Mouse (Mus musculus) forebrain, embryonic 16.5 days (tissue): Measurements from ENCODE around the gene Gm29106. TPM values are rescaled to one million over a fixed set of nuclear protein-coding genes. Genes with fewer than 3 reads are reported as not detected.
"Not testable (repeated sequence)": the region's sequence is repeated elsewhere in the genome, so short reads cannot be mapped to it uniquely, and the experiment has no call there.

Experiments used
- ATAC-seq: fragments of 200-750 bp; cut with Nextera tagmentation; 2 replicates; pipeline ENCODE4 v1.8.0; 2017; ENCODE audit warnings: mild to moderate bottlenecking, moderate library complexity
- H3K27ac ChIP-seq: fragments of 300-500 bp; sonication (generic); 2 replicates; pipeline ENCODE4 v1.5.1; 2014; ENCODE audit warnings: low read length, control low read depth
- H3K27me3 ChIP-seq: fragments of 300-500 bp; sonication (generic); replicated peaks from 2 replicates; pipeline ENCODE4 v1.6.1; 2014; ENCODE audit warnings: low read length; ENCODE audit not compliant: control insufficient read depth, insufficient read depth
- H3K36me3 ChIP-seq: fragments of 300-500 bp; sonication (generic); 2 replicates; pipeline ENCODE4 v1.6.1; 2014; ENCODE audit not compliant: control insufficient read depth, insufficient read depth
- H3K4me1 ChIP-seq: fragments of 300-500 bp; sonication (generic); replicated peaks from 2 replicates; pipeline ENCODE4 v1.6.1; 2014; ENCODE audit warnings: low read length; ENCODE audit not compliant: control insufficient read depth, insufficient read depth
- H3K4me2 ChIP-seq: fragments of 300-500 bp; sonication (generic); 2 replicates; pipeline ENCODE4 v1.6.1; 2014; ENCODE audit warnings: mild to moderate bottlenecking, low read length, control low read depth
- H3K4me3 ChIP-seq: fragments of 300-500 bp; sonication (generic); replicated peaks from 2 replicates; pipeline ENCODE4 v1.5.1; 2014; ENCODE audit warnings: mild to moderate bottlenecking, low read length, control low read depth
- H3K9ac ChIP-seq: fragments of 300-500 bp; sonication (generic); replicated peaks from 2 replicates; pipeline ENCODE4 v1.6.1; 2014; ENCODE audit warnings: low read depth, low read length, control low read depth
- H3K9me3 ChIP-seq: fragments of 300-500 bp; sonication (generic); 2 replicates; pipeline ENCODE4 v1.6.1; 2016; ENCODE audit warnings: low read length; ENCODE audit not compliant: control insufficient read depth
- WGBS: fragments of 180-500 bp; shearing (Covaris S2); extraction: QIAGEN DNeasy Blood & Tissue Kit; methylation state at CpG from one replicate; pipeline ENCODE4 v1.1.7; 2014; 5-methylcytosine and 5-hydroxymethylcytosine counted together
- polyA plus RNA-seq: library from polyadenylated mRNA; unstranded; fragments of >200 nt; fragmentation: Nextera tagmentation; extraction: Ambion mirVana; gene quantifications from 2 replicates; pipeline ENCODE4 v1.2.1, GENCODE M21; 2015

The Gm29106 gene
- polyA plus RNA-seq, result 0.40 and 0.46 TPM in 2 replicates

- 65% methylated on average over 2 of the region's 2 CpGs for WGBS
- not testable (repeated sequence) for ATAC-seq, H3K27me3 ChIP-seq
These were observed at the start of gene Gm29106 for GRCm38 (mm10) chr1:118176242-118176641. Gene Gm29106 (plus strand): TSS chr1:118176542.

DNA sequence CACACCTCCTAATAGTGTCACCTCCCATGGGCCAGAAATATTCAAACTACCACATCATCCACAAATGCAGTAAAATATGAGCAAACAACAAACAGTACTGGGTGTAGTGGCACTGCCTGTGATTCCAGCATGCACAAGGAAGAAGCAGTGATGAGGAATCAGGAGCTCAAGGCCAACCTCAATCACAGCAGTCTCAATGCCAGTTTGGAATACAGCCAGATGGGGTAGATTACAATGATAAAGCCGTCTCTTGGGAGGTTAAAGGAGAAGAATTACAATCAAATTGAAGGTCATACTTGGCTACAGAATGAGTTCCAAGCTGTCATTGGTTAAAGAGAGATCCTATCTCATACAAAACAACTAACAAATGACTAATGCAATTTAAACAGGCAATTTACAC is 52.2 kb downstream of the Gm29106 start:
- H3K27ac ChIP-seq, result no peak overlapping the region
- no peaks in the 10 kb centered on the region for H3K9me3 ChIP-seq
- ATAC-seq, result no peak
- H3K4me3 ChIP-seq, result no peak overlapping the region
- WGBS, result 53% methylated on average over 1 of the region's 1 CpGs
- no peaks in the 10 kb centered on the region for H3K4me1 ChIP-seq
- H3K27me3 ChIP-seq, result no peaks in the 10 kb centered on the region
- no peak overlapping the region for H3K9ac ChIP-seq
- no peaks in the 10 kb centered on the region for H3K36me3 ChIP-seq
- no peak overlapping the region for H3K4me2 ChIP-seq

More at GRCm38 (mm10) chr1:118176242-118176641, at the start of gene Gm29106:
- H3K4me2 ChIP-seq, H3K36me3 ChIP-seq, H3K27ac ChIP-seq, H3K4me3 ChIP-seq, H3K9ac ChIP-seq, H3K4me1 ChIP-seq, H3K9me3 ChIP-seq: not testable (repeated sequence)

GRCm38 (mm10) chr1:118236032-118236431 is 59.7 kb downstream of the Gm29106 start:
- Histone ChIP-seq H3K27ac (no peak overlapping the region), H3K4me1 (no peaks in the 10 kb centered on the region), H3K9me3 (no peaks in the 10 kb centered on the region), H3K27me3 (no peaks in the 10 kb centered on the region), H3K36me3 (no peaks in the 10 kb centered on the region), H3K9ac (no peak overlapping the region), H3K4me2 (no peak overlapping the region), H3K4me3 (no peak overlapping the region)
- WGBS, result 85% methylated on average over 1 of the region's 1 CpGs
- no peak for ATAC-seq

Other genes starting within 250 kb of the Gm29106 start
- not detected in 2 replicates for gene Gm28168, start 248.5 kb upstream of the Gm29106 start, polyA plus RNA-seq
- gene Gm7145, start 210.6 kb upstream of the Gm29106 start, polyA plus RNA-seq, result not detected in 2 replicates
- gene Tsn, start 135.2 kb downstream of the Gm29106 start, polyA plus RNA-seq, result 462 and 509 TPM in 2 replicates
- gene Nifk, start 145.3 kb downstream of the Gm29106 start, polyA plus RNA-seq, result 76.1 and 80.8 TPM in 2 replicates
- 135 and 154 TPM in 2 replicates for gene Clasp1, start 212.5 kb downstream of the Gm29106 start, polyA plus RNA-seq